Mouse (Mus musculus): Measurements from ENCODE around the gene Metap2.
"Not testable (repeated sequence)": the region's sequence is repeated elsewhere in the genome, so short reads cannot be mapped to it uniquely, and the experiment has no call there.

Metap2 gene

DNA sequence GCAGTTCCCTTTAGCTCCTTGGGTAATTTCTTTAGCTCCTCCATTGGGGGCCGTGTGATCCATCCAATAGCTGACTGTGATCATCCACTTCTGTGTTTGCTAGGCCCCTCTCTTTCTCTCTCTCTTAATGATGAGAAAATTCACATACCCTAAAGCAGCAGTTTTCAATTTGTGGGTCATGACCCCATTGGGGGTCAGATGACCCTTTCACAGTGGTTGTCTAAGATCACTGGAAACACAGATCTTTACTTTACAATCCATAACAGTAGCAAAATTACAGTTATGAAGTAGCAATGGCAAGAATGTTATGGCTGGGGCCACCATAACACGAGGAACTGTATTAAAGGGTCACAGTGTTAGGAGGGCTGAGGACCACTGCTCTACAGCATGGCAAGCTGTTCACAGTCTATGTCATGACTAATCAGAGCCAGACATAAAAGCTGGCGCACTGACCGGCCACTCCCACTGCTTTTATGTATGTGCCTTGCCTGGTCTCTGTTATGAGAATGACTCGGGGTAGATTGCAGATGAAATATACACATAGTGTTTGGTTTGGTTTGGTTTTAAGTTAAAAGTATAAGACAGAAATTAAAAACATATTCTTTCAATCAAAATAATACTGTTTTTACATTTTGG, 13.0 kb upstream of the Metap2 start:
- DNase-seq, result no peak

DNA sequence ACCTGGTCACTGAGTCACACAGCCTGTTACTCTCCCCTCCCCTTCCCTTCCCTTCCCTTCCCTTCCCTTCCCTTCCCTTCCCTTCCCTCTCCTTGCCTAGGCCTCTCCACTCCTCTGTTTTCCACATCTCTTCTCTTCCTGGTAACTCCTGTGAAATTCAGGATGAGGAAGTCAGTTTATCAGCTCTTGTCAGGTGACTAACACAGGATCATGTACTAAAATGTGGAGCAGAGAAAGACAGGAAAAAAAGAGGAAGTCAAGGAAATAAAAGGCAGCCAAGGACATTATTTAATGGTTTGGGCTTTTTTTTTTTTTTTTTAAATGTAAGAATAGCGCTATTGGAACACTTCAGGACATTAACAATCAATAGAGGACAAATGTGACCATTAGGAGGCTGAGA, 12.1 kb upstream of the Metap2 start:
- no peak for DNase-seq

DNA sequence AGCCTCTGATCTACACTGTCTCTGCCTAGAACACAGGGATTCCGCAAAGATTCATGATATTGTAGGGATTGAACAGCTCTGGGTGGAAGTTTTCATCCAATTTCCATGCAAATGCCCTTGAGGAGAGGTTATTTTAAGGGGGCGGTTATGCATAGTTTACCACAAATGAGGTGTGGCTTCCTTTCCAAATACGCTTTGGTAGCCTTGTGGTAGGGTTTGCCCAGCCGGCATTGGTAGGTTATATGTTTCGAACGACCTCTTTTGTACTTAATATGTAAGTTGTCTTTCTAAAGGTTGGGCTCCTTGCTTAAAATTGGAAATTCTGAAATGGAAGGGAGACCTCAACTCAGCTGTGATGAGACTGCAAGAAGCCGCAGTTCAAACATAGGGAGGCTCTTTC, 11.6 kb upstream of the Metap2 start:
- no peak for DNase-seq

GRCm38 (mm10) chr10:93907376-93907775, 10.5 kb upstream of the Metap2 start:
- DNase-seq, result peak; percentile 29

DNA sequence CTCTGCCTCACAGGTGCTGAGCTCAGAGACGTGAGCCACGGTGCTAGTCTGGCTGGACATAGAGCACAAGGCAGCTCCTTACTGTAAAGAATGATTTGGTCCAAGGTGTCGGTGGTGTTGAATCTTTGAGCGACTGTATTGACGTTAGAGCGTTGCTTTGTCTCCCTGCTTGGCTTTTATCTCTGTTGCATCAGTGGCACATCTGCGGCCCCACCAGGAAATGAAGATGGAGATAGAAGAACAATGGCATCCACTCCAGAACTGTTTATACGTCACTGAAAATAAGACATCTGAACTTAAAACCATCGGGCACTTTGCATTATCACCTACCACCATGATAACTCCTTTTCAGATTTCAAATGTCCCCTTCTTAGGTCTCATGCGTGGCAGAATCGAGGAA, 3.0 kb upstream of the Metap2 start:
- DNase-seq, result no peak

- DNase-seq, result no peak
Observed at GRCm38 (mm10) chr10:93899303-93899702, 2.4 kb upstream of the Metap2 start.

- no peak for DNase-seq
Observed at GRCm38 (mm10) chr10:93892551-93892950, 4.3 kb downstream of the Metap2 start.

DNA sequence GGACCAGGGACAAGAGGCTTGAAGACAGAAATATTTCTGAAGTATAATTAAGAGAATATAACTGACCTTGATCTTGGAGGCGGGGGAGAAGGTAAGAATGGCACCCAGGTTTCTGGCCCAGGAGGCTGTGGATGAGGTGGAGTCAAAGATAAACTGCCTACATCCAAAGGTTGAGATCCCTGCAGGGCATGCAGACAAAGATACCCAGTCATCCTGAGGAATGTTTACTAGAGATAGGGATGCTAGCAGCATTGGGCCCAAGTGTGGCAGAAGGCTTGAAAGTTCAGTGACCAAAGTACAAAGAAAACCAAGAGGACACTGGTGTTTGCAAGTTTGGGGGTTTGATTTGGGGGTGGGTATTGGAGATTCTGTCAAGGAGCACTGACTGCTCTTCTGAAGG, 5.9 kb downstream of the Metap2 start:
- DNase-seq, result no peak

- no peak for DNase-seq
Observed at GRCm38 (mm10) chr10:93890565-93890964, 6.3 kb downstream of the Metap2 start.

DNA sequence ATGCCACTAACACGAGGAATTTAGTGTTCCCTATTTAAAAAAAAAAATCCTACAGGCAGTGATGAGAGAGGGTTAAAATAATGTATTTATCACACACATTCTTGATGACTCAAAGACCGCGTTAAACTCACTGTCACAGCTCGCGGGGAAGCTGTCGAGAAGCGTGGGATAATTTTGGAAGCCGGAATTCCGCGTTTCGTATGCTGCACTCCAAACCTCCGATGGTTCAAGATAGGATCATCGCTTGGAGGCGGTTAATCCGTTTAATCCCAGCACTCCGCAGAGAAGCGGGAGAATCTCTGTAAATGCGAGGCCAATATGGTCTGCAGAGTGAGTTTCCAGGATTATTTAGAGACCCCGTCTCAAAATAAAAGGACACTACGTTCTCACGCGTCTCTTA, 6.9 kb downstream of the Metap2 start:
- no peak for DNase-seq

DNA sequence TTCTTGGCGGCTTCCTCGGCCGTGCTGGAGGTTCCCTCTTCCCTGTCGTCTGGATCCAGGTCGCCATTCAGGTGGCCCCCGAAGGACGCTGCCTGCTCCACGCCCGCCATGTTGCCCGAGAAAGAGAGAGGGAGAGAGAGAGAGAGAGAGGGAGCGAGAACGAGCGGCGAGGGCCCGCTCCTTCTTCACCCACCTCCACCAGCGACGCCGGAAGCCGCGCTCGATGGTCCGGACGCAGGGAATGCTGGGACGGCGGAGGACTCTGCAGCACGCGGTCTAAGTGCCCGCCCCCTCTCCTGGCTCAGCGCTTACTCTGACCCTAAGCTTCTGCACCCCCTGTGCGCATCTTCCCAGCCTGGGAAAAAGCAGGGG, 7.3 kb downstream of the Metap2 start:
- DNase-seq, result peak; percentile 96

- DNase-seq, result peak; percentile 60
Observed at GRCm38 (mm10) chr10:93888935-93889578, 7.8 kb downstream of the Metap2 start.

- no peak for DNase-seq
Observed at GRCm38 (mm10) chr10:93888590-93888934, 8.3 kb downstream of the Metap2 start.

- DNase-seq, result no peak
Observed at GRCm38 (mm10) chr10:93885839-93886477, 10.9 kb downstream of the Metap2 start.

DNA sequence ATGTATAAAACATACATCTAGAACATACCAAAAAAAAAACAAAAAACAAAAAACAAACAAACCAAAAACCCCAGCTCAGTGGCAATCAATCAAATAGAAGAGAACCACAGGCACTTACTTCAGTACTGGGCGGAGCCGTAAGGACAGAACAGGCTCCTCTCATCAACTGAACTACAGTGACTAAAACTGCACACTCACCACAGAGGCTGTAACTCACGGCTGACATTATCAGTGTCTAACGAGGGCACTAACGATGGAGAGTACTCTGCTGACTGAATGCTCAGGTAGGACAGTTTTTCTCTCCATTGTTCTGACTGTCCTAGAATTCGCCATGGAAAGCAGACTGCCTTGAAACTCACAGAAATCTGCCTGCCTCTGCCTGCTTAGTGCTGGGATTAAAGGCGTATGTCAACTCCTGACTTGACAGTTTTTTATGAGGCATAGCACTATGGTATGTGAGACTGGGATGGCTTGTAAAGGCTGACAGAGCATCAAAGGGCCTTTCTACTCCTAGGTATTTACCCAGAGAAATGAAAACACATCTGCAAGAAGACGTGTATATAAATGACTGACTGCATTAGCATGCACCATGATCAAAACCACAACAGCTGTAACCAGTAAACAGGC, 14.0 kb downstream of the Metap2 start:
- DNase-seq, result no peak

DNA sequence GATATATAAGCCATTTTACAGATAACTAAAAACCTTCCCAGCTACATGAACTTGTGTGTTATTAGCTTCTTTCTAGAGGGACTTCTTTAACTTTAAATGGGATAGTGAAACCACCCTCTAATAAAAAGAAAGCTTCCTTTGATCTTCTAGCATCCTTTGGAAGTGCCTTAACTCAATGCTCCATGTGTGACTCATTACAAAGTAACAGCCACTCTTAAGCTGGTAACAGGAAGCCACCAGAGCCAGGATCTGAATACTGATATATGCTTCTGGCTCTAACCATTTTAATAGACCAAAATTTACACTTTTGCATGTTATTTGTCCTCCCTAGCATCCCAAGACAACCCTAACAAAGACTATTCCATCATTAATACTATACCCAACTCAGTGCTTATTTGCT, 15.0 kb downstream of the Metap2 start:
- DNase-seq, result no peak

DNA sequence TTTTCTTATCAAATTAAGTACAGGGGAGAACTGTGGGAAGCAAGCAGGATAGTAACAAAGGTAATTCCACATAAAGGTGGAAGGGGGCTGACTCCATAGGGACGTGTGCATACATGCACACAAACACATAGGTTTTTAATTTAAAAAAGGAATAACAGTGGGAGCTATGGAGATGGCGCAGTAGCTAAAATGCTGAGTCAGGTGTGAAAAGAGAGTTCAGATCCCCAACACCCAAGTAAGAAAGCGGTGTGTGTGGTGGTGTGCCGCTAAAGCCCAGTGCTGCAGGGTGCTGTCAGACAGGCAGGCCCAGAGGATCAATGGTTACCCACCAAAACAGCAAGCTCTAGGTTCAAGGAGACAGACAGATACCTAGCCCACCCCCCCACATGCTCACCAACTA, 18.2 kb downstream of the Metap2 start:
- DNase-seq, result no peak

DNA sequence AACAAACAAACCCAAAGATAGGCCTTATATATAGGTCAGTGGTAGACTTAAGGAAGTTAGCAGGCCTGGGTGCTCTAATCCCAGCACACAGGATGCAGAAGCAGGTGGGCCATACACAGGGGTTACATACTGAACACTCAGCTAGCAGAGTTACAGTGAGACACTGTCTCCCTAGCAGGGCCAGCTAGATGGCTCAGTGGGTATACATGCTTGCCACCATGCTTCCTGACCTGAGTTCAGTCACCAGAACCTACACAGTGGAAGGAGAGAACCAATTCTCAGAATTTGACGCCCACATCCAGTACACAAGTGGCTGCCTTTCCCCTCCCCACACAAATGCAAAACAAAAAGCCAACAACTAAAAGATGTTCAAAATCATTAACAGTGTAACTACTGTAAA, 20.1 kb downstream of the Metap2 start:
- DNase-seq, result no peak

DNA sequence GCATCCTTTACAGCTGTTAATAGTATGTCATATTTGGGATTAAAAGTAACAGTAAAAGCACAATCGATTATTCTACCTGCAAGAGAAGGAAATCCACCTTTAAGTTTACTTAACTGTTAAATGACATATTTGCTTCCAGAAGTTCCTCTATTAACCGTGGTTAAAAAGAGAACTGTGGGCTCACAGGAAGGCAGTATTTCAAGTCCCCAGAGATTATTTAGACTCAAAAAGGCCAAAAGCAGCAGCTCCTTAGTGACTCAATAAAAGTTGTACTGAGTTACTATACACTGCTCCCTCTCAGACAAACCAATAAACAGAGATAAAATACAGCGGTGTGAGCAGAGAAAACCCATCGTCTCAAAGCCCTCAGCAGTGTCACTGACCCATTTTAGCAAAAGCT, 28.0 kb downstream of the Metap2 start:
- DNase-seq, result no peak

DNA sequence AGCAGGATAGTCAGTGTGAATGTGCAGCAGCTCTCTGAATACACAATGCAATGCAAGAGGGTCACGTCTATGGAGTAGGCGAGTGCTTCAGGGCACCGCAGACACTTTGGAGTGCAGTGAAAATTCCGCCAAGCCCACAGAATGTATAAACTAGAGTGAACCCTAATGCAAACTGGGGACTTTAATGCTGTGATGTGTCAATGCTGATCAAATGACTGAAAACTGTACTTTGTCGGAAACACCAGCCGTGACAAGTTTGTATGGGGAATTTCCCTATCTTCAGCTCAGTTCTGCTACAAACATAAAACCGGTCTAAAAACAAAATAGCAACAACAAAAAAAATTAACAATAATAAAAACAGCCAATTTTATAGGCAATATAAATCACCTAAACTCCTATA, 28.5 kb downstream of the Metap2 start:
- DNase-seq, result no peak

DNA sequence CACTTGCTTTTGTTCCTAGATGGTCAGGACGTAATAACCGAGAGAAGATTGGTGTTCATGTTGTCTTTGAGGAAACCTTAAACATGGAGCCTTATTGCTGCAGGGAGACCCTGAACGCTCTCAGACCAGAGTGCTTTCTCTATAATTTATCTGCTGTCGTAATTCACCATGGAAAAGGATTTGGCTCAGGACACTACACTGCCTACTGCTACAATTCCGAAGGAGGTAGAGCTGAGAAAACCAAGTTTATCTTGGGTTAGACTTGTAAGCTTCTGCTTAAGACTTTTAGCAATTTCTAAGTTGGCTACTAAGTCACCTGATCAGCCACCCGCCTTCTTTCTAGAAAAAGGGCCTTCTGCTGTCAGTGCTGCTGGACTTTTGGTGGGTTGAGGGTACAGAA, 40.8 kb downstream of the Metap2 start:
- no peak for DNase-seq

GRCm38 (mm10) chr10:93855126-93855525, 41.8 kb downstream of the Metap2 start:
- DNase-seq, result no peak

GRCm38 (mm10) chr10:93846706-93847105, 50.2 kb downstream of the Metap2 start:
- no peak for DNase-seq

DNA sequence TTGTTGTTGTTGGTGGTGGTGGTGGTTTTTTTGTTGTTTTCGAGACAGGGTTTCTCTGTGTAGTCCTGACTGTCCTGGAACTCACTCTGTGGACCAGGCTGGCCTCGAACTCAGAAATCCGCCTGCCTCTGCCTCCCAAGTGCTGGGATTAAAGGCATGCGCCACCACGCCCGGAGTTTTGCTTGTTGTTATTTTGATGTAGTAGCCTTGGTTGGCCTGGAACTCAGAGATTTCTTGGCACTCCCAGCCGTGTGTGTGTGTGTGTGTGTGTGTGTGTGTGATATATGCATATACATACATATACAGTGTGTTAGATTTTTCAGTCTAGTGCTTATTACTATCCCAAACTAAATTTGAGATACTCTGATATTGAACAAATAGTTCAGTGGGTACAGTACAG, 61.8 kb downstream of the Metap2 start:
- not testable (repeated sequence) for DNase-seq
